Mouse (Mus musculus) lung, adult 2 months (tissue): ENCODE measurements around the gene Gpx3.
"Not testable (repeated sequence)": the region's sequence is repeated elsewhere in the genome, so short reads cannot be mapped to it uniquely, and the experiment has no call there.

Source experiments
- CTCF ChIP-seq: fragments of 200-500 bp; IDR thresholded peaks from 2 replicates; pipeline ENCODE4 v1.5.1; 2011; ENCODE audit warnings: mild to moderate bottlenecking, low read length, control low read depth; ENCODE audit not compliant: insufficient read depth
- POLR2A ChIP-seq: fragments of 200-500 bp; IDR thresholded peaks from 2 replicates; pipeline ENCODE4 v1.6.1; 2011; ENCODE audit warnings: low read depth, mild to moderate bottlenecking, control low read depth, low read length, borderline replicate concordance; ENCODE audit errors: extremely low read depth

- TF ChIP-seq CTCF, POLR2A: not testable (repeated sequence)
Observed at GRCm38 (mm10) chr11:54957708-54958107, 55.5 kb downstream of the Gpx3 start.
